Mouse (Mus musculus) adipocyte (in vitro differentiated cells): ENCODE data around the gene Alcam.

Experiments
- DNase-seq: peaks from one replicate; pipeline ENCODE4 v3.0.0-alpha.2; 2016; ENCODE audit warnings: low spot score

Gene Alcam

DNA sequence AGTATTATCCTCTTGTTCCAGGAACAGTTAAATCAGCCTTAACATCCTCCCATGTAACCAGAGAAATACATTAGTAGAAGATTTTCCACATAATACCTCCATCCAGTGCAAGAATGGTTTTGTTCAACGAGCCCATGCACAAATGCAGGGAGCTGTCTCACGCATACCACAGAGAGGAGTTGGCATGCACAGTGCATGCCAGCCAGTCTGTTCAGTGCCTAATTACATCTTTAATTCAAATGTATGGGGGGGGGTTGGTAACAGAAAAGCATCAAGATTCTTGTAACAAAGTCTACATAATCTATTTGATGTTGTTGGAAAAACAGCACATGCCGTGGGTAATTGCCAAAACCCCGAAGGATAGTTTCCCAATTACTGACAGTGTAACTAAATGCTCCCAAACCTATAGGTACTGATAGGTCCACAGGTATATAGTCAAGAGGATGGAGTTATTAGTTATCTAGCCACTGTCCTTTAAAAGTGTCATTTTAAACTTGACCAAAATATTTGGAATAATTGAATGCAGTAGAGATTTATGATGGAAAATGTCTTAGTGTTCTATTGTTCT is 89.8 kb downstream of the Alcam start:
- no peak for DNase-seq

DNA sequence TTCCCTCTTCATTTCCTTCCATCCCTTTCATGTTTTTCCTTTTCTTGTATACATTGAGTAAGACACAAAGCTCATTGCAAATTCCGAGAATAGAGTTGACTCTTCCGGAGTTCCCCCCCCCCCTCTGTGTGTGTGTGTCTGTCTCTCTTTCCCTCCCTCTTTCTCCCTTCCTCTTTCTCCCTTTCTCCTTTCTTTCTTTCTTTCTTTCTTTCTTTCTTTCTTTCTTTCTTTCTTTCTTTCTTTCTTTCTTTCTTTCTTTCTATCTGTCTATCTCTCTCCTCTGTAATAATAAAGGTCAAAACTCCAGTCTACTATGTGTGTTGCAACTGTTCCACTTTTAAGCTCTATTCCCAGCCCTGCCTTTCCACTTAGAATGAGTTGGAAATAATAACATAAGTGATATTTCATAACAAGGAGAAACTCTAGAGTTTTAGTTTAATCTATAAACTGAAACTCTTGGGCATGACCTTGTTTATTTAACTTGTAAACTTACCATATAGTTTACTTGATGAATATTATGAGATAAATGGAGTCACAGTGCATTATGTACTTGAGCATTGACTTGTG is 110.3 kb downstream of the Alcam start:
- DNase-seq = peak; percentile 45

DNA sequence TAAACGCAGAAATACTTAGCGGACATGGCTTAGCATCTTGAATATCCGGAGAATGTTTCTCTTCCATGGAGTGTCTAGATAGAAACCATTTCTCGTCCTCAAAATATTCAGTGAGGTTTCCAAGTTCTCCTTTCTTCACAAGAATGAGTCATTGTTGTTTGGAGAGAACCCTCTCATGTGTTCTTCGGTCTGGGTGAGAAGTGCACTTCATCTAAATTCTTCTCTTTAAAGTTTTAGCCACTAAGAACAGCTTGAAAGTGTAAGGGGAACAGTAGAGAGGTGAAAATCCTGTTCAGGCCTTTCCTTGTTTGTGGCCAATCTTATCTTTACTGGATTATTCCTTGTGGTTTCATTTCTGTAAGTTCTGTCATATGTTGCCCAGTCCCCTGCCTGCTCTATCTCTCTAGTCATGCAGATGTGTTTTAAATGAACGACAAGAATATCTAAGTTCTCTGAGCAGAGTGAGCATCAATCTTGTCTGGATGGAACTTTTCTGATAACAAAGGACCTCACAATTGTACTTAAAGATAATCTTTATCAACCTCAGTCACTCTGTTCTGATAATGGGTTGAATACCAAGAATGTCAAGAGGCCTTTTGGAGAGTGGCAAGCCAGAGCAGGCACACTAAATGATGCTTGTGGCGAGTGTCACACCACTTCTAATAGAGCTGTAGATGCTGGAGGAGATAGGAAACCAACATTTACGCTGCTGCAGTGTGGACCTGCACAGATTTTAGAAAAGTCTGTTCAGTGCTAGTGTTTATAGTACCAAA is 111.0 kb downstream of the Alcam start:
- peak; percentile 21 for DNase-seq

DNA sequence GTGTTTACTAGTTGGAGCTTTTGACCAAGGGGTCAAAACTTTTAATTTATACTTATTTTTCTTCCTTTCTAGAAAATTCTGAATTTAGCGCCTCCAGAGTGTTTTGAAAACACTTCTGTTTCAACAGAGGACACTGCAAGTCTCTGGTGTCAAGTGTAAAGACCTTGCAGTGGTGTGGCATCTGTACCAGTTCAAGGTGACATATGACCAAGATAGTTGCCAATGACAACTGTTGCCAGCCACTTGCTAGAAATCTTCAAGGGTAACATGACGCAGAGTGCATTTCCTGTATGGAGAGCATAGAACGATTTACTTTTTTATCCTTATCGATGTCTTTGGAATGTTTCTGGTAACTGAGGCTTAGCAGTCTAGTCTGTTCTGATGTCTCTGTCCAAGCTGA is 119.8 kb downstream of the Alcam start:
- DNase-seq = no peak

DNA sequence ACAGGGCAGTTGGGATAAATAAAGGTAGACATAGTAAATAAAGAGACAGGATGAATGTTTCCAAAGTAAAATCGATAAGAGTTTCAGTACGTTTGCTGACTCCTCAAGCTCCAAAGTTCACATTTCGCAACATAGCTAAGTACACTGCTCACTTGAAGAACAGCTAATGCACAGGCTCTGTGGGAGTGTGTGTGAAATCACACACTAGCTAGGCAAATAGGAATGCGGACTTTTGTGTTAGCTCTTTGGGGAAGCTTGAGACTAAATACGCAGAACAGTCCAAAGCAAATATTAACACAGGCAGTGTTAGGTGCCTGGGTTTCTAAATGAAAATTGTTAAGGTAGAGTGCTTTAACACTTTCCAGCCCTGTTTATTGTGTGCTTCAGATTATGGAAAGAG is 120.2 kb downstream of the Alcam start:
- peak; percentile 35 for DNase-seq

DNA sequence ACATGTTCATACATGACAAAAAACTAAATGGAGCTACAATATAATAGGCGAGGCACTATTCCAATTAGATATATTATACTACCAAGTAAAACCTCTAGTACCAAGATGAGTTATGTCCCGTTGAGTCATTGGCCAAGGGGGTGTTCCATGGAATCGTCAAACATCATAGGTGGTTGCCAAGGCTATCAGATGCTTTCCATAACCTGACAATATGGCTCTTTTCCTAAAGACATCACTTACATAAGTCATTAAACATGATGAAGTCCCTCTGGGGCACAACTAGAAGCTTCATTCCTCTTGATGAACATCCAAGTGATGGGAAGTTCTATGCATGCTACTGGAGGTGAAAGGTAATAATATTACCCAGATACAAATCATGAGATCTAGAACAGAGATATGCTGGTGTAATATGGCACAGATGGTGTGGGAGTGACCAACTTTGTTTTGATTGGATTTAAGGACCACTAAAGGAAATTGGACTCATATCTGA is 122.5 kb downstream of the Alcam start:
- no peak for DNase-seq

DNA sequence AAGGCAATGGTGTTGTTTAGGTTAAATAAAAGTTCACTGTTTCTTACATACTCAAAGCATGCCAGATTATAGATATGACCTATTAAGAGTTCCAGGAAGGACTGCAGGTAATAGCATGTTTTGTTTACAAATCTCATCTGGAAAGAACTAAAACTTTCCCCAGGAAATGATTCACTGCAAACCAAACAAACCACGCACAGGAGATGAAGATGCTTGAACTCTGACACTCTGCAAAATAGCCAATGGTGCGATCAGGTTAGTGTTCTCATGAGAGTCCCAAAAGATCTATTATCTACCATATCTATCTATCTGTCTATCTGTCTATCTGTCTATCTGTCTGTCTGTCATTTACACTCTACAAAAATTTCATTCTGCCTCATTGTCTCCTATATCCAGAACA is 124.5 kb downstream of the Alcam start:
- DNase-seq = no peak

DNA sequence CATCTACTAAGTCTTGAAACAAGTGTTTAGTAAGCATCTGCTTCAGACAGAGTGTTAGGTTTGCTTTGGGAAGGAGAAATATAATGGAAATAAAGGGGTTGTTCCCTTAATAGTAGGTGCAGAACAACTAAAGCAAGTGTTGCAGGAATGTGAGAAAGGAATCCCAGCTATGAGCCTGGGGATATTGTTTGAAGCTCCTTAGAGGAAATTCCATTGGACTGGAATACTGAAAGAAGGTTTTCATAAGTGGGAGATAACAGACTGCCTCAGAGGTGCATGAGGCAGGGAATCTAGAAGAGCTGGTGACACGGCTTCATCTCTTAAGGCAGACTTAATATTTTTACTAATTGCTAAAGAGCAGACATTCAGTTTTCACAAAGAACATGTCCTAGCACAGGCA is 134.6 kb downstream of the Alcam start:
- no peak for DNase-seq

DNA sequence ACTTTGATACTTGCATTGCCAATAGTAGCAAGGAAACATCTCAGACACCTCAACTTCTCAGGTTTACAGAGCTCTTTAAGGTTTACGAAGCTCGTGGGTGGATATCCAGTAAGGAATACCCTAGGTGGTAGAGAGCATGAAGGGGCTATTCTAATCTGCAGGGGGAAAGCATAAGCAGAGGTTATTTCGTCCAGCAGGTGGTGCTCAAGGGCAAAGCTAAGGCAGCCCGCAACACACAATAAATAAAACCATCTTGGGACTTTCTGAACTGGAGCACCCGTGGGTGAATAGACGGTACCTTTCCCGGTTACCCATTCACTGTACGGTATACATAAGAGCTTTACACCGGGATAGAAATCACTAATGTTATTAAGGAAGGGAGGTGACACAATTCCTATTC is 142.8 kb downstream of the Alcam start:
- DNase-seq = peak; percentile 87

DNA sequence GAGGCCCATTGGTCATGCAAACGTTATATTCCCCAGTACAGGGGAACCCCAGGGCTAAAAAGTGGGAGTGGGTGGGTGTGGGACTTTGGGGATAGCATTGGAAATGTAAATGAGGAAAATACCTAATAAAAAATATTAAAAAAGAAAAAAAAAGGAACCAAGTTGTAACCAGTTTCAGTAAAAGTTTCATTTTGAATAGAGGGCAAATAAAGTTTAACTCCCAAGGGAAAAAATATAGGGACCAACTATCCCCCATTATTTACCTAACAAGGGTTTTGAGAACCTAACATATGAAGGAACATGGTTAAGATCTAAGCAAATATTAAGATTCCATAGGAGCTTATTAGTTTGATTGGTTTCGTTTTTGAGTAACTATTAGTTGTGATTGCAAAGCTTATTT is 146.9 kb downstream of the Alcam start:
- DNase-seq = no peak

DNA sequence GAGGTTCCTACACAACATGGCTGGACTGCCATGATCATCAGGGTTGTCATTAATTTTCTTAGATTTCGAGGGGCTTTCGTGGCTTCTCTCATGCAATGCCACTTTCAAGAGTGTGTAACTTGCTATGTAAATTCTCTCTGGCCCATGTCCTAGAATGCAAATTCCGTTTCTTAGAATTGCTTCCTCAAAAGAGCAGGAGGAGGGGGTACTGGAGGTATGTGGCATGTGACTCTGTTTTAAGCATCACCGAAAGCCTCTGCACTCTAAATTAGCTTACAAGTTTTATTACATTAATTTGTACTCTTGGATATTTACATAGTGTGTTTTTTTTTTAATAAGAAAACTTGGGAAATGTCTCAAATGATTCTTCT is 150.4 kb downstream of the Alcam start:
- no peak for DNase-seq

DNA sequence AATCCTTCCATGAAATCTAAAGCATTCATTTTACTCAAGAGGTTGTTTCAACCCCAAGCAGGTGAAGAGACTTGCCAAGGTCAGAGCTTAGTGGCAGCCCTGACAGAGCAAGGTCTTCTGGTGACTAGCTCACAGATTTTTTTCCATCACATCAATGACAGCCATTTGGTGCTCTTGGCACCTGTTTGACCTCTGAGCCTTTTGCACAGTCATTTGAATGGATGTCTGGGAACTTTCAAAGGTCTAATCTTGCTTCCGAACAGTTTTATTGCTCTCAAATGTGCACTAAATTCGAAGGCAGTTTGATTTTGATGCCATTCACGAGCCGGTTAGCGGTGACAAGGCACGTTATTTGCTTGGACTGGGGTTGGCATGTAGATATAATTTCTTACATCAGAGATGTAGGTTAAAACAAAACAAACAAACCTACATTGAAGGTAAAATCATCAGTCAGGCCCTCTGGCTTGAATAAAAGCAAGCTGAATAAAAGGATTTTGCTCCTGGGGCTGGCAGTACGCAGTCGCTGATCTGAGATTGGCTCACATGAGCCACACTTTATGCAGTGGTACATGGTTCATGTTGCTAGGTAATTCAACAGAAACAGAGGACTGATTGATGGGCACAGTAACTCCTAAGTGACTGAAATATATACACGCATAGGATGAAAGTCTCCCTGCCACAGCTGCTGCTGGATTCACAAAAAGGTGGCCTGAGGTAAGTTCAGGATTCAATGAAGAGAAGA is 150.9 kb downstream of the Alcam start:
- no peak for DNase-seq

DNA sequence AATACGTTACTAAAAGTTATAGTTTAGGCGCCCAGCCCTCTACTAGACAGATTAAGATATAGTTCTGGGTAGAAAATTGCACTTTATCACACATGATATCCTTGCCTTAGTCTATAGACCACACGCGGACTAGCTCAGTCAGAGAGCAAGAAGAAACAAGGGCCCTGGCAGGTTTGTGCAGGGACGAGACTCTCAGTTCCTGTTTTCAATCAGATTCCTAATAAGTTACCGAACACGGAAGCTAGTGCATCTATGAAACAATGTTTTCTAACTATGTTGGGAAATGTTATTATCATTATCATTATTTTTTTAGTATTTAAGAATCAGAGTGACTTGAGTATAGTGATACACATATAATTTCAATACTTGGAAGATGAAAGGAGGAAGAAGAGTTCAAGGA is 152.1 kb downstream of the Alcam start:
- no peak for DNase-seq

DNA sequence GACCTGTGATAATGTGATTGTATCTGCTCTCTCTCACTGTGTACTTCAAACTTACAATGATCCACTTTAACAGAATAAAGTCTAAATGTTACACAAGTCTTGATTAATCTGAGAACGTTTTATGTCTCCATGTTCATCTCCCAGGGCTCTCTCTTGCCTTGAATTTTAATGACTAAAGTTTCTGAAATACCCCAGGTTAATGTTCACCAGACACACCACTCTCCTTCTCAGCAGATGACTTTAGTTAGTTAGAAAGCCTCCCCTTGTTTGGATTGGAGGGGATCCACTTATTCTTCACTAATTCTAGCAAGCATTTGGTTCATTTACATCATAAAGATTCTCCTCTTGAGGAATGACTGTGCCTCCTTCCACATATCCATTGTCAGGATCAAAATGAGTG is 157.5 kb downstream of the Alcam start:
- no peak for DNase-seq

DNA sequence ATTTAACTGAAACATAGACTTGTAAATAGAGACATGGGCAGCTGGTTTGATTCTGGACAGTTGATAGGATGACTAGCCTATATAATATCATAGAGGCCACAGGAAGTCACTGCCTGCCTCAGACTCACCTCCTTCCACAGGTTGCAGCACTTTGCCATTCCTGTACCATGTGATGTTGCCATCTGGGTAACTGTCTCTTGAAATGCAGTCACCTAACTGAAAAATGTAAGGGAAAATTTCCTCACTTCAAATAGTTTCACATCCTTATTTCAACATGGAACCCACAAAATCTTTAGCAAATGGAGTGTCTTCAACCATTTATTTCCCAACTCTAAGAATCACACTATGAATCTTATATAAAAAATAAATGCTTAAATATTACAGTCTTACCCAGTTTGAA is 158.3 kb downstream of the Alcam start:
- no peak for DNase-seq

DNA sequence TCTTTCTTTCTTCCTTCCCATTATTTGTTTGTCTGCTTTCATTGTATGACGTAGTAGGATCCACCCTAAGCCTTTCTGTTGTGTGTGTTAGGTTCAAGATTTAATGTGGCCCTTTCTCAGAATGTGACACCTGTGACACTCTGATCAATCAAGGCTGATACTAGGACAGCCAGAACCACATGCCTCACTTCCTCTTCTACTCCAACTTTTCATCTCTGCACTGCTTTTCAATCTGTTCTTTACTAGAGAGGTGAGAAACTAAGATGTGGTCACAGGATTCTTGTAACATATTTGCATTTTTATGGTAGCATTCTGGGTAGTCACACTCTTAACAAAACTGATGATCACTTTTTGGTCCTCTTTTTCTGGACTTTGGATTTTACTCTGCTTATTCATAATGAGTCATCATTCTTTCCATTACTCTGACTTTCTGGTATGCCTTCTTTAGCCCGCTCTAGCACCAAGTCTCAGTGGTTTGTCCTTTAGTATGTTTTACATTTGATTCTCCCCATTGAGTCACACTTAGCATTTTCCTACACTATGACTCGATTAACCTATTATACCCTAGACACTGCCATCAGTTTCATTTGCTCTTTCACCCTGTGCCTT is 161.3 kb downstream of the Alcam start:
- no peak for DNase-seq

DNA sequence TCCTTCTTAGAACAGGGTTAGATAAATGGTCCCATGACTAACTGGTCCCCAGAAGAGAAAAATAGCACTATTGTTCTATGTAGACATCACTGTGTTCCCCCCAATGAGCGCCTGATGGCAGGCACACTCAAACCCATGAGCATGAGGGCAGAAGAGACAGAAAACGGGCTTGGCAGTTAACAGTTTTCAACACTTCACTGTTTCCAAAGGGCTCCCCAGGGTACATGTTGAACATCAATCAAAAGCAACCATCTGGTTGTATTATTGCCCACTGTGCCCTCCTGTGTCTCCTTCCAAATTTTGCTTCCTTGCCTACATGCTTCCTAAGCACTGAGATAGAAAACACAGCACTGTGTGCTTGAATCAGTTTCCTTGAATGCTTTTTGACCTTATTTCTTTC is 173.7 kb downstream of the Alcam start:
- no peak for DNase-seq

DNA sequence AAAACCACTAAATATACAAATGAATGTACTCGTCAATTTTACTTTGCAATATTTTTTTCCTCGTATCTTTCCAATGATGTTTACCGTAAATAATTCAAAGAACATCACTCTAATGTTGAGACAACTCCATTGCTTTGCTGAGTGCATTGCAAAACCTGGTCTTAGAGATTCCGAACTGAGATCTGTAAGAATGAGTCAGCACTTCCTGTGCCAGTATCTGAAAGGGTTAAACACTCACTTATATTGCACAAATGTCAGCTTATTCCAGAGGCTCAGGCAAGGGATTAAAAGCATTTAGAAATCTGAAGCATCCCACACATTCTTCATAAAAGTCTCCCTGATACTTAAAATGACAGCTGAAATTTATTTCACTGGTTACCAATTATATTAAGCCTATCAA is 188.8 kb downstream of the Alcam start:
- peak; percentile 18 for DNase-seq

DNA sequence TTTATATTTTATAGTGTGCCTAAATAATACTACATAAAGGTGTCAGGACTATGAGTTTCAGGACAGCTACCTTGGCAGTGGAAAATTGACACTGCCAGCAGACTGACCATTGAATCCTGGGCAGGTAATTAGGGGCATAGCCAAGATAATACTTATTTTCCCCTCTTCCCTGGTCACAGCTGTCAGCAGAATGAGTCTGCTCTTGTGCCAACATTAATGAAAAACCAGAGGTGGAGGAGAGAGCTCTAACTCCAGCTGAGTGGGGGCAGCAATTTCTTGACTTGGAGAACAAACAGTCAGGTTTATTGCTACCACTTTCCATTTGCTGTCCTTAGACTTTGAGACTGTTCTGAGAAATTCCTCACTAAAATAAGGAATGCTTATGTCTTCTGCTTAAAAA is 190.1 kb downstream of the Alcam start:
- DNase-seq = no peak

DNA sequence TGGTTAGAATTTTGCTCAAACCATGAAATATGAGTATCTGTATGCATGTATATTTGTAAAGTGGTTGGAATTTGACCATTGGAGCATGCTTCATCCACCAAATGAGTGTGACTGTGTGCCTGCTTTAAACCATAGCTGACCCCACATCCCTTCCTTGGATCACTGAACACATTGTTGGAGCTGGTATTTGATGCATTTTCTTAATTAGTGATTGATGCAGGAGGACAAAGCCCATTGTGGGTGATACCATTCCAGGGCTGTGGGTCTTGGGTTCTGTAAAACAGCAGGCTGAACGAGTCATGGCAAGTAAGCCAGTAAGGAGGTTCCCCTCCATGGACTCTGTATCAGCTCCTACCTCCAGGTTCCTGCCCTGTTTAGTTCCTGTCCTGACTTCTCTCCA is 191.3 kb downstream of the Alcam start:
- no peak for DNase-seq

DNA sequence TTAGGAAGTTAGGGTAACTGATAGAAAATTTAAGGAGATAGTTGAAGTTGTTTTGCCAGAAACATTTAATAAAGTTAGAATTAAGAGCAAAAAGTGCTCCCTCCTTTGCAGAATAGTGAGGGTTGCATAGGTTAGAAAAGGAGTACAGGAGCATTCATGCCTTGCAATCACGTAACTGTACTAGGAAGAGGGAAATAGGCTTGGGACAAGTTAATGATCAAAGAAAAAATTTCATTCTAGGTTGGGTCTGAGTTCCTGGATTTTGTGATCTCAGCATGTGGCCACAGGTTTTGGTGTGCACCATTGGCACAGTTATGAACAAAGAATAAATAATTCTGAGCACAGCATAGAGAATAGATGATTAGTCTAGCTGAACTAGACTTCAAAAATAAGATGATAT is 192.1 kb downstream of the Alcam start:
- DNase-seq = no peak

DNA sequence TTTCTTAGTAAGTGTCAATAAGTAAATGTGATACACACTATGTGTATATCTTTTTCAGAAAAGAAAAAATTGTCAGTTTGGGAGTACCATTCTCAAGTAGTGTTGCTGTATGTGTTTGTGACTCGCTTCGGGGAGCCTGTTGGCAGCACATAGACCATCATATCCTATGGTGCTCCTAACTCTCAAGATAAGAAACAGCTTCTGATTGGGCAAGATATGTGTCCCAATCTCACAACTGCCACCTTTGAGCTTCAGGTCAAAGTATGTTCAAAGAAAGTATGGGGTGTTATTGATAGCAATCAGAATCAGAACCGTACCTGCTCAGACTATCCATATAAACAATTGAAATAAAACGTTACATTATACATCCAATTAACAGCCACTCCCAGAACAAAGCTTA is 202.9 kb downstream of the Alcam start:
- DNase-seq = no peak

DNA sequence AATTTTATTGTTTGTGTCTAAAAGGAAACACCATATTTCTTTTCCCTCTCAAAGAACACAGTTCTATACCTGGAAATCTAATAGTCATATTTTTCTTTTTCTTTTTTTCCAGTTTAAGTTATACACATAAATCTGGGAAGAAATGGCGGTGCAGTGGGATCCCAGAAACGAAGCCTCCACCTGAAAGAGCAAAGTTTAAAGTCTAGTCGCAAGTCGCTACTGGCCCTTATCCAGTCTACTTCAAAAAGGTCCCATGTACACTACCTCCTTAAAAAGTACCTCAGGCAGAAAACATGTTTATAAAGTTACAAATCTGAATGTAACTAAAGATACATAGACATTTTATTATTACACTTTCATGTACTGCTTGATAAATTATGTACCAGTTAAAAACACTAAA is 203.7 kb downstream of the Alcam start:
- DNase-seq = no peak
